Mouse (Mus musculus) CD8-positive naive resting alpha-beta T cell, adult 2 months (primary cell): ENCODE data around the gene Nrp1.

ENCODE experiments used
- DNase-seq, 2 experiments: peaks; one replicate each; pipeline ENCODE4 v3.0.0; 2022; ENCODE audit warnings: low read depth in 2 of 2, low spot score in 2 of 2

The Nrp1 gene

GRCm38 (mm10) chr8:128549738-128550137 lies 191.3 kb downstream of the Nrp1 start:
- DNase-seq: no peak

- peak; percentile 55 to 60 for DNase-seq
Observed at GRCm38 (mm10) chr8:128551421-128552139, 193.2 kb downstream of the Nrp1 start.
